Mouse (Mus musculus) c-Kit-negative CD71-positive TER-119-positive erythroid progenitor cells, embryonic 14.5 days (primary cell): Measurements from ENCODE around the gene Cd180.

ENCODE experiments used
- DNase-seq: peaks from one replicate; pipeline ENCODE4 v3.0.0-alpha.2; 2013; ENCODE audit warnings: low read depth, low spot score

The Cd180 gene

DNA sequence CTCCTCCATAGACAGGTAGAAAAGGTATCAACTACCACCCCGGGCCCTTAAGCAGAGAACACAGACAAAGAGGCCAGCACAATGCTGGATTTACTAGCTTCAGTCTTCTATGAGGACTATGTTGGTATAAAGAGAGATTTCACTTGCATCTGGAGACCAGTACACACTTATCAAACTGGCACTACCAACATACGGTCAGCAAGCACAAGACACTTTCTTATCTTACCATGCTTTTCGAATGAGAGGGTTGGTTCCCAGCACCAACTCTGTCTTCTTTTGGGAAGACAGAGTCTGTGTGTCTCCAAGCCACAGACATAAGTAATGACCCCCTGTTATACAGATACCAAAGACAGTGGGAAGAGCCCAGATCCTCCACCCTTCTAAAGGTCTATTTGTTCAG lies 85.5 kb downstream of the Cd180 start:
- DNase-seq = no peak

DNA sequence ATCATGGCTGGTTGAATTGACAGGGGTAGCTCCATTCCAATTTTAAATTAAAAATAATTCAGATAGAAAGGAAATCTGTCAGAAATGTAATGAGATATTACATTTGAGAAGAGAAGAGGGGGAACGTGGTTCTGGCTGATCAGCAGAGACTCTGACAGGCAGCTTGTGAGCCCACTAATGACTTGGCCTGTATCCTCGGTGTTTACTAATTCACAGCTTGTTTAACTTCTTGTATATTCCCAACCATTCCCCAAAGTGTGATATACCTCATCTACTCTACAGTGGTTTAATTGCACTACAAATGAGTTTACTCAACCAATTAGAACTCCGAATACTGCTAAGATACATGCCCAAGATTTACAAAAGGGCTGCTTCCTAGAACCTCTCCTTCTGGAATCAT lies 85.9 kb downstream of the Cd180 start:
- no peak for DNase-seq

DNA sequence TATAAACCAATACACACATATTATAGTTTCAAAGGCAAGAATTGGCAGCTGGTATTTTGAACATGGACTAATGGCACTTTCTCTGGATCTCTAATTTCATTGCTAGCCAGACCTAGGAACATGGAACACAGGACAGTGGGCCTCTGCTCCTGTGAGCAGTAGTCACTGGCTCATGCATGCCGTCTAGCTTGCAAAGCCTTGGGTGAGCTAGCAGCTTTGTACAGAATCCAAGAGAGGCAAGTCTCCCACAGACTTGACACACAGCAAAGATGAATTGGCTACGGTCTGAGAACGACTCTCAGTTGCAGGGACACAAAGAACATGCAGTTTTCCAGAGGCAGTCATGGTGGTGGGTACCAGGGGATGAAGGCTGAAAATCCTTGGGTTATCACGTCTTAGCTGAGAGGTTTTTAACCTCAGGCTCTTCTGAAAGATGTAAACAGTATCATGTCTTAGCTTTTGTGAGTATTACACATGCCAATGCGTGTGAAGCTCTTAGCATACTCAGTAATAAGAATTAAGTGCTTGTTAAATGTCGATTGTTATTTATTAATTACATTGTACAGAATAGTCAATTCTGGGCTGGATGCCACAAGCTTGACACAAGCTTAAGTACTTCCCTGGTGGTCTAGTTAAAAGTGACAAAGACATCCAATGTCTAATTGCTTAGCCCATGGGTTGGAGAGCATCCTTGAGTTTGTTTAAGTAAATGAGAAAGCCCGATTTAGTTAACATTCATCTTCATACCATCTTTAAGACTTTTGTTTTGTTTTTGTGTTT lies 90.4 kb downstream of the Cd180 start:
- DNase-seq = no peak

DNA sequence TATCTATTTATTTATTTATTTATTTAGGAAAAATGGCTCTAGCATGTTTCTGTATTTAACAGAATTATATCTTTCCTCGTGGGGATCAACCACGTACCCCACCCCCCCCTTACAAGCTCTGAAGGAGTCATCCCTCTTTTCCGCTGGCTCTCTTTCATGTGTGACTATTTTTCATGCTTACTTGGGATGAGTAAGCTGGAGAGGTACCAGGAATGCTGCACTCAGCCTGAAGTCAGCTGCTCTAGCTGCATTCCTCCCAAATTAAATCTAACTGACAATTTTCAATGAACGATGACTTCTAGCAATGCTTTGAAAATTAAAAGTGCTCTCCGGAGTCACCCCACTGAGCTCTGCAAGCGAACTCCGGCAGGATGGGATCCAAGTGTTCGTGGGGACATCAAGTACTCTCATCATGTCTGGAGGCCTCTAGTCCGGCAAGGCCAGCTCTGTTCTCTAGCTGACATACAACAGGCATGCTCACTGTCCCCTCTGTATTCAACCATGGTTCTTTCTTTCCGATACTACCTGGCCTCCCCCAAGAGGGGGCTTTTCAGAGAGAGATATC lies 93.4 kb downstream of the Cd180 start:
- DNase-seq = no peak
